Mouse (Mus musculus): ENCODE data around the gene Wdr25. TPM values are rescaled to one million over a fixed set of nuclear protein-coding genes. Genes with fewer than 3 reads are reported as not detected.

The Wdr25 gene
- polyA plus RNA-seq, 1 experiment from 2014 or later: 8.0 TPM

GRCm38 (mm10) chr12:108942203-108942923, 48.9 kb downstream of the Wdr25 start:
- H3K4me1 ChIP-seq (ENCODE audit: insufficient read depth): no peaks in the 10 kb centered on the region
- TF ChIP-seq CTCF (IDR thresholded peaks at IDR 0.05; ENCODE audit: low read depth): no peak
- ATAC-seq (ENCODE audit: insufficient read depth): no peak
- no peak overlapping the region for H3K27ac ChIP-seq (ENCODE audit: low read depth)
- H3K9me3 ChIP-seq (ENCODE audit: low read depth, low read length): no peaks in the 10 kb centered on the region
- 84% methylated on average over 14 of the region's 14 CpGs for WGBS
- no peak overlapping the region for H3K4me3 ChIP-seq (ENCODE audit: low read depth, low read length)
- no peak for DNase-seq
- no peaks in the 10 kb centered on the region for H3K36me3 ChIP-seq (ENCODE audit: insufficient read depth)
- H3K4me2 ChIP-seq: no peak overlapping the region
- no peak overlapping the region for H3K9ac ChIP-seq
- H3K27me3 ChIP-seq (ENCODE audit: insufficient read depth, low read length): no peaks in the 10 kb centered on the region

GRCm38 (mm10) chr12:108953011-108953550, 59.6 kb downstream of the Wdr25 start:
- TF ChIP-seq CTCF (IDR thresholded peaks at IDR 0.05; ENCODE audit: low read depth): no peak
- ATAC-seq (ENCODE audit: insufficient read depth): no peak
- H3K27ac ChIP-seq (ENCODE audit: low read depth): no peak overlapping the region
- 63% methylated on average over 9 of the region's 9 CpGs for WGBS
- no peaks in the 10 kb centered on the region for H3K27me3 ChIP-seq (ENCODE audit: insufficient read depth, low read length)
- no peak overlapping the region for H3K4me2 ChIP-seq
- H3K4me3 ChIP-seq (ENCODE audit: low read depth, low read length): no peak overlapping the region
- no peak for DNase-seq
- H3K4me1 ChIP-seq (ENCODE audit: insufficient read depth): no peaks in the 10 kb centered on the region
- no peaks in the 10 kb centered on the region for H3K36me3 ChIP-seq (ENCODE audit: insufficient read depth)
- H3K9ac ChIP-seq: no peak overlapping the region
- no peaks in the 10 kb centered on the region for H3K9me3 ChIP-seq (ENCODE audit: low read depth, low read length)

GRCm38 (mm10) chr12:108953838-108954237, 60.4 kb downstream of the Wdr25 start:
- TF ChIP-seq CTCF (IDR thresholded peaks at IDR 0.05; ENCODE audit: low read depth): peak; percentile 34
- Histone ChIP-seq H3K9me3 (ENCODE audit: low read depth, low read length) (no peaks in the 10 kb centered on the region), H3K4me2 (no peak overlapping the region), H3K4me1 (ENCODE audit: insufficient read depth) (no peaks in the 10 kb centered on the region), H3K36me3 (ENCODE audit: insufficient read depth) (no peaks in the 10 kb centered on the region), H3K4me3 (ENCODE audit: low read depth, low read length) (no peak overlapping the region), H3K27ac (ENCODE audit: low read depth) (no peak overlapping the region), H3K9ac (no peak overlapping the region), H3K27me3 (ENCODE audit: insufficient read depth, low read length) (no peaks in the 10 kb centered on the region)
- peak; percentile 22 for DNase-seq
- WGBS: 22% methylated on average over 6 of the region's 6 CpGs
- ATAC-seq (ENCODE audit: insufficient read depth): no peak

GRCm38 (mm10) chr12:108954456-108954855, 61.0 kb downstream of the Wdr25 start:
- Histone ChIP-seq H3K9me3 (ENCODE audit: low read depth, low read length) (no peaks in the 10 kb centered on the region), H3K27me3 (ENCODE audit: insufficient read depth, low read length) (no peaks in the 10 kb centered on the region), H3K27ac (ENCODE audit: low read depth) (no peak overlapping the region), H3K9ac (no peak overlapping the region), H3K4me3 (ENCODE audit: low read depth, low read length) (no peak overlapping the region), H3K36me3 (ENCODE audit: insufficient read depth) (no peaks in the 10 kb centered on the region), H3K4me1 (ENCODE audit: insufficient read depth) (no peaks in the 10 kb centered on the region), H3K4me2 (no peak overlapping the region)
- no peak for DNase-seq
- no peak for ATAC-seq (ENCODE audit: insufficient read depth)
- 64% methylated on average over 2 of the region's 2 CpGs for WGBS
- no peak for TF ChIP-seq CTCF (IDR thresholded peaks at IDR 0.05; ENCODE audit: low read depth)

GRCm38 (mm10) chr12:108958483-108958882, 65.1 kb downstream of the Wdr25 start:
- no peak for ATAC-seq (ENCODE audit: insufficient read depth)
- Histone ChIP-seq H3K9ac (no peak overlapping the region), H3K9me3 (ENCODE audit: low read depth, low read length) (no peaks in the 10 kb centered on the region), H3K4me1 (ENCODE audit: insufficient read depth) (peaks cover 5% of the 10 kb centered on the region; the same call in 1 of the 2 replicates), H3K4me3 (ENCODE audit: low read depth, low read length) (no peak overlapping the region), H3K27me3 (ENCODE audit: insufficient read depth, low read length) (no peaks in the 10 kb centered on the region), H3K27ac (ENCODE audit: low read depth) (no peak overlapping the region), H3K4me2 (no peak overlapping the region), H3K36me3 (ENCODE audit: insufficient read depth) (no peaks in the 10 kb centered on the region)
- TF ChIP-seq CTCF (IDR thresholded peaks at IDR 0.05; ENCODE audit: low read depth): no peak
- DNase-seq: no peak
- WGBS: 66% methylated on average over 7 of the region's 7 CpGs

- no peaks in the 10 kb centered on the region for H3K27me3 ChIP-seq (ENCODE audit: insufficient read depth, low read length)
- peak; percentile 47 for DNase-seq
- H3K27ac ChIP-seq (ENCODE audit: low read depth): no peak overlapping the region
- H3K9ac ChIP-seq: no peak overlapping the region
- no peaks in the 10 kb centered on the region for H3K36me3 ChIP-seq (ENCODE audit: insufficient read depth)
- H3K4me3 ChIP-seq (ENCODE audit: low read depth, low read length): no peak overlapping the region
- H3K4me1 ChIP-seq (ENCODE audit: insufficient read depth): peaks cover 5% of the 10 kb centered on the region; the same call in 1 of the 2 replicates
- 7% methylated on average over 23 of the region's 23 CpGs for WGBS
- no peaks in the 10 kb centered on the region for H3K9me3 ChIP-seq (ENCODE audit: low read depth, low read length)
- ATAC-seq (ENCODE audit: insufficient read depth): peak; percentile 36
- H3K4me2 ChIP-seq: peak overlapping the region; percentile 52
- no peak for TF ChIP-seq CTCF (IDR thresholded peaks at IDR 0.05; ENCODE audit: low read depth)
These were observed 65.7 kb downstream of the Wdr25 start for GRCm38 (mm10) chr12:108958991-108959638.

- TF ChIP-seq CTCF (IDR thresholded peaks at IDR 0.05; ENCODE audit: low read depth): no peak
- peak overlapping the region; percentile 52 for H3K4me2 ChIP-seq
- no peak overlapping the region for H3K27ac ChIP-seq (ENCODE audit: low read depth)
- no peak overlapping the region for H3K9ac ChIP-seq
- no peaks in the 10 kb centered on the region for H3K27me3 ChIP-seq (ENCODE audit: insufficient read depth, low read length)
- DNase-seq (no peak), ATAC-seq (ENCODE audit: insufficient read depth) (no peak)
- WGBS: 39% methylated on average over 12 of the region's 12 CpGs
- H3K9me3 ChIP-seq (ENCODE audit: low read depth, low read length): no peaks in the 10 kb centered on the region
- H3K4me1 ChIP-seq (ENCODE audit: insufficient read depth): peaks cover 5% of the 10 kb centered on the region; the same call in 1 of the 2 replicates
- no peaks in the 10 kb centered on the region for H3K36me3 ChIP-seq (ENCODE audit: insufficient read depth)
- no peak overlapping the region for H3K4me3 ChIP-seq (ENCODE audit: low read depth, low read length)
These were observed 66.3 kb downstream of the Wdr25 start for GRCm38 (mm10) chr12:108959639-108960219.

Data from lung, embryonic 14.5 days (tissue).